Mouse (Mus musculus): Measurements from ENCODE around the gene Slc22a5. TPM values are rescaled to one million over a fixed set of nuclear protein-coding genes. Genes with fewer than 3 reads are reported as not detected.
"Not testable (repeated sequence)": the region's sequence is repeated elsewhere in the genome, so short reads cannot be mapped to it uniquely, and the experiment has no call there.

The Slc22a5 gene
- polyA plus RNA-seq (2015; fragmentation: Nextera tagmentation; extraction: Ambion mirVana), result 9.4 and 10.1 TPM in 2 replicates

DNA sequence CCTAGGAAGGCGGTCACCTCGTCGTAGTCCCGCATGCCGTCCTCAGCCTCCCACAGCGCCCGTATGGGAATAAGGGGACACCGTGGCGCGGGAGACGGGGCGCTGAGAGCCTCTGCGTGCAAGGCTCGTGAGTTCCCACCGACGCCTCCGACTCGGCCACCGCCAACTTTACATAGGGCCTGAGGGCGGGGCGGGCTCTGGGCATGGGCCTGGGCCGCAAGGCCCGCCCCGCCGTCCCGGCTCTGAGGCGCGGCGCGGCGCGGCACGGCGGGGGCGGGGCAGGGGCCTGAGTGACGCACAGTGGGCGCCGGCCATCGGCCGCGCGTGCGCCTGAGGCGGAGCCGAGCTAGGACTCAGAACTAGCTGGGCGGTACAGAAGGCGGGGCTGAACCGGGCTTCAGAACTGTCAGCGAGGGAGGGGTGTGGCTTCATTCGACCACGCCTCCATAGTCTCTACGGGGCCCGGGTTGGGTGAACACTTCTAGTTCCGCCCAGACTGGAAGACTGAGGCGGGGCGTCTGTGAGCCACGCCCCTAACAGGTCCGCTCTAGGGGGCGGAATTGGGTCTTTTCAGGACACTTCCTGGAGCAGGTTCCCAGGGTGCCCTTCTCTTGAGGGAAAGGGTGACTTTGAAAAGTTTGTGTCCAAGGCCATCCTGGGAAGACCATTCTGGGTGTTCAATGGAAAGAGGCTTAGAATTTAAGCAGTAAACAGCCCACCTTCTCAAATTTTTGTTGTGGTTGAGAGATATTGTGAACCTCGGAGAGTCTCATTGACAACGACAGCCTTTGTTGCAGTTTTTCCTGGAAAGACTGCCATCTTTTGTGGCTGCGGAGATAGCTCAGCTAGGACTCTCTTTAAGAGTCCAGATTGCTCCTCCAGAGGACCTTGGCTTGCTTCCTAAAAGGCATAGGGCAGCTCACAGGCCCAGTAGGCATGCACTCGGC lies at the start of gene Slc22a5:
Gene Slc22a5 (minus strand): TSS at position 156 of the 947 bp plus-strand sequence.
- Histone ChIP-seq H3K4me2 (replicated peaks; ENCODE audit: low read depth) (peak within 1 kb of the TSS; percentile 73), H3K27me3 (ENCODE audit: control insufficient read depth, insufficient read depth, low read length) (no peaks in the 10 kb centered on the region), H3K9me3 (ENCODE audit: control insufficient read depth, low read length) (no peaks in the 10 kb centered on the region), H3K36me3 (ENCODE audit: control insufficient read depth, insufficient read depth, low read length) (no peaks in the 10 kb centered on the region), H3K4me1 (replicated peaks; ENCODE audit: control insufficient read depth, insufficient read depth) (no peaks in the 10 kb centered on the region), H3K4me3 (ENCODE audit: low read depth, low read length) (peak within 1 kb of the TSS; percentile 54), H3K9ac (ENCODE audit: low read length) (peak within 1 kb of the TSS; percentile 64), H3K27ac (replicated peaks) (peak within 1 kb of the TSS; percentile 78)
- ATAC-seq (ENCODE audit: low FRiP score, low TSS enrichment), result peak; percentile 99
- peak; percentile 99 for DNase-seq (ENCODE audit: low spot score)
- 3% methylated on average over 49 of the region's 63 CpGs for WGBS
- TF ChIP-seq EP300 (optimal IDR thresholded peaks at IDR 0.05) (no peak), CTCF (IDR thresholded peaks at IDR 0.05; ENCODE audit: low read depth) (peak; percentile 42)

- ATAC-seq (ENCODE audit: low FRiP score, low TSS enrichment); H3K4me3 ChIP-seq (ENCODE audit: low read depth, low read length); H3K36me3 ChIP-seq (ENCODE audit: control insufficient read depth, insufficient read depth, low read length); H3K4me1 ChIP-seq (replicated peaks; ENCODE audit: control insufficient read depth, insufficient read depth); DNase-seq (ENCODE audit: low spot score); H3K27me3 ChIP-seq (ENCODE audit: control insufficient read depth, insufficient read depth, low read length); H3K9ac ChIP-seq (ENCODE audit: low read length); H3K27ac ChIP-seq (replicated peaks); H3K9me3 ChIP-seq (ENCODE audit: control insufficient read depth, low read length); H3K4me2 ChIP-seq (replicated peaks; ENCODE audit: low read depth): not testable (repeated sequence)
- 38% methylated on average over 4 of the region's 4 CpGs for WGBS
Measured at GRCm38 (mm10) chr11:53931944-53932318, 40.5 kb upstream of the Slc22a5 start.

DNA sequence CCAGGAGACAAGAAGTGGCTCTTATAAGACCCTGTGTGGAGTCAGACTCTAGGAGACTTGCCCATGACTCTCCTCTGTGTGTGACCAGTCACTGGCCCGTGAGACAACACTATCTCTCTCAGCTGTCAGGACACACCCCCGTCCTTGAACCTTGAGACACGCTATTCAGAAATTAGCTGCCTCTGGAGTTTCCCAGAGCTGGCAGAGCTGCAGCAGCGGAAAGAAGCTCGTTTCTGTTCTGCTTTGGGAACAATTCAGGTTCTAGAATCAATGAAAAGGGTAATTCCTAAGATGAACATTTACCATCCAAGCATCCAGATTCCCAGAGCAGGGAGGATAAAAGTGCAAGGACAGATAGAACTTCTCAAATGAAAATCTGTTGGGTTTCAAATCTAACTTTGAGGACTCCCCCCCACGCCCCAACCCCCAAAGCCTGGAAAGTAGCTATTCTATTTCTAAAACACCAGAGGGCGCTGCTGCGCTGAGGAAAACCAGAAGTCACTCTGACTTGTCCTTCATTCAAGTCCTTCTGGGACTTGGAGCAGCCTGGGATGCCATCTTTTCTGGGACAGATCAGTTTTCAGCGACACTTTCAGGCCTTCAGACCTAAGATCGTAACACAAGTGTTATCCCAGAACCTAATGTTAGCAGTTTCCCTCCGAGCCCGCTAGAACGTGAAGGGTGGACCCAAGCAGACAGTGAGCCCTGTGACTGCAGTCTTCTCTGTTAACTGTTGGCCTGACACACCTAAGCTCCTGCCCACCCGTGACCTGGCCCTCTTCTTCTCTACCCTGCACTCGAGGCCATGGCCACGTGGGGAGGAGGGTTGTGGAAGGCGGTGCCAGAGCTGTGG lies 39.9 kb upstream of the Slc22a5 start:
- DNase-seq (ENCODE audit: low spot score), result peak; percentile 51
- WGBS, result 27% methylated on average over 17 of the region's 17 CpGs
- H3K9me3 ChIP-seq (ENCODE audit: control insufficient read depth, low read length), result no peaks in the 10 kb centered on the region
- H3K27me3 ChIP-seq (ENCODE audit: control insufficient read depth, insufficient read depth, low read length), result no peaks in the 10 kb centered on the region
- TF ChIP-seq EP300 (optimal IDR thresholded peaks at IDR 0.05) (no peak), CTCF (IDR thresholded peaks at IDR 0.05; ENCODE audit: low read depth) (peak; percentile 84)
- ATAC-seq (ENCODE audit: low FRiP score, low TSS enrichment), result 0 out of 2 replicates have a peak, but pooled peaks have one; percentile 21
- no peak overlapping the region for H3K4me2 ChIP-seq (replicated peaks; ENCODE audit: low read depth)
- H3K4me1 ChIP-seq (replicated peaks; ENCODE audit: control insufficient read depth, insufficient read depth), result no peaks in the 10 kb centered on the region
- no peak overlapping the region for H3K27ac ChIP-seq (replicated peaks)
- no peak overlapping the region for H3K4me3 ChIP-seq (ENCODE audit: low read depth, low read length)
- no peaks in the 10 kb centered on the region for H3K36me3 ChIP-seq (ENCODE audit: control insufficient read depth, insufficient read depth, low read length)
- H3K9ac ChIP-seq (ENCODE audit: low read length), result no peak overlapping the region

DNA sequence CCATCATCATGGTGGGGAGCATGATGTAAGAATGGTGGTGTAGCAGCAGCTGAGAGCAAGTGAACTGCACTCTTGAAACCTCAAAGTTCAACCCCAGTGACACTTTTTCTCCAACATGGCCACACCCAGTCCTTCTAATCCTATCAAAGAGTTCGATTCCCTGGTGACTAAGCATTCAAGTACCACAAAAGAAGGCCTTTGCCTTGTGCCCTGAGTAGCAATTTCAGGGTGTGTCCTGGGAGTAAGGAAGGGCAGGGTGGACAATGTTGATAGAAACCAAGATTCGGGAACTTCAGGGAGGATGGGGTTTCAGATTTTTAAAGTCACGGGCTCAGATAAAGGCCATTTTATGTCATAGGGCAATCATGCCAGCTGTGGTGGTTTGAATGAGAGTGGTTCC lies 38.3 kb upstream of the Slc22a5 start:
- Histone ChIP-seq H3K4me1 (replicated peaks; ENCODE audit: control insufficient read depth, insufficient read depth) (no peaks in the 10 kb centered on the region), H3K36me3 (ENCODE audit: control insufficient read depth, insufficient read depth, low read length) (no peaks in the 10 kb centered on the region), H3K27me3 (ENCODE audit: control insufficient read depth, insufficient read depth, low read length) (no peaks in the 10 kb centered on the region), H3K4me2 (replicated peaks; ENCODE audit: low read depth) (no peak overlapping the region), H3K9ac (ENCODE audit: low read length) (no peak overlapping the region), H3K4me3 (ENCODE audit: low read depth, low read length) (no peak overlapping the region), H3K9me3 (ENCODE audit: control insufficient read depth, low read length) (no peaks in the 10 kb centered on the region), H3K27ac (replicated peaks) (no peak overlapping the region)
- no peak for DNase-seq (ENCODE audit: low spot score)
- no peak for ATAC-seq (ENCODE audit: low FRiP score, low TSS enrichment)
- 73% methylated on average over 3 of the region's 3 CpGs for WGBS
- no peak for TF ChIP-seq CTCF (IDR thresholded peaks at IDR 0.05; ENCODE audit: low read depth)
- TF ChIP-seq EP300 (optimal IDR thresholded peaks at IDR 0.05), result no peak

DNA sequence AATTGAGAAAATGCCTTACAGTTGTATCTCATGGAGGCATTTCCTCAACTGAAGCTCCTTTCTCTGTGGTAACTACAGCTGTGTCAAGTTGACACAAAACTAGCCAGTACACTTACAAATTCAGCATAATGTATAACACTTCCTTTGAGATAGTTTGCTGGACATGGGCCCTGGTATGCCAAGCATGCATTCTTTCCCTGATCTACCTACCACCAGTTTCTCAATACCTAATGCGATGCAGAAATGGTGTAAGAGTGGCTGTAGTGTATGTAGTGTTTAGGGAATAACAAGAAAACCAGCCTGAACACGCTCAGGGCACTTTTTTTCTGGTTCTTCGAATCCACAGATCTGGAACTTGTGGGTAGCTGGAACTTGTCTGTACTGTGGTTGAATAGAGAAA lies 37.1 kb upstream of the Slc22a5 start:
- TF ChIP-seq CTCF (IDR thresholded peaks at IDR 0.05; ENCODE audit: low read depth) (no peak), EP300 (optimal IDR thresholded peaks at IDR 0.05) (no peak)
- DNase-seq (ENCODE audit: low spot score) (no peak), ATAC-seq (ENCODE audit: low FRiP score, low TSS enrichment) (no peak)
- Histone ChIP-seq H3K36me3 (ENCODE audit: control insufficient read depth, insufficient read depth, low read length) (no peaks in the 10 kb centered on the region), H3K9ac (ENCODE audit: low read length) (no peak overlapping the region), H3K4me2 (replicated peaks; ENCODE audit: low read depth) (no peak overlapping the region), H3K4me3 (ENCODE audit: low read depth, low read length) (no peak overlapping the region), H3K27ac (replicated peaks) (no peak overlapping the region), H3K9me3 (ENCODE audit: control insufficient read depth, low read length) (no peaks in the 10 kb centered on the region), H3K4me1 (replicated peaks; ENCODE audit: control insufficient read depth, insufficient read depth) (no peaks in the 10 kb centered on the region), H3K27me3 (ENCODE audit: control insufficient read depth, insufficient read depth, low read length) (no peaks in the 10 kb centered on the region)
- WGBS, result 58% methylated on average over 3 of the region's 3 CpGs
